Mouse (Mus musculus) liver, embryonic 14.5 days (tissue): ENCODE results near the gene Med12l.

ENCODE experiments used
- CTCF ChIP-seq: IDR thresholded peaks from 2 replicates; pipeline ENCODE4 v1.5.1; 2016; ENCODE audit warnings: antibody characterized with exemption, low read depth, control low read depth
- EP300 ChIP-seq: IDR thresholded peaks from 2 replicates; pipeline ENCODE4 v1.6.1; 2016; ENCODE audit warnings: antibody characterized with exemption, low read depth

- TF ChIP-seq EP300 (no peak), CTCF (no peak)
Measured at GRCm38 (mm10) chr3:59131081-59131480, 125.5 kb downstream of the Med12l start.
